Mouse (Mus musculus) forebrain, postnatal 0 days (tissue): ENCODE data around the gene Glipr1l3. TPM values are rescaled to one million over a fixed set of nuclear protein-coding genes. Genes with fewer than 3 reads are reported as not detected.
"Not testable (repeated sequence)": the region's sequence is repeated elsewhere in the genome, so short reads cannot be mapped to it uniquely, and the experiment has no call there.

Source experiments
- ATAC-seq: fragments of 200-750 bp; cut with Nextera tagmentation; 2 replicates; pipeline ENCODE4 v1.8.0; 2017; ENCODE audit warnings: mild to moderate bottlenecking, moderate library complexity
- DNase-seq: peaks from one replicate; pipeline ENCODE4 v3.0.0-alpha.2; 2015
- H3K27ac ChIP-seq: fragments of 300-500 bp; sonication (generic); 2 replicates; pipeline ENCODE4 v1.5.1; 2014; ENCODE audit warnings: low read depth, mild to moderate bottlenecking, antibody characterized with exemption, low read length, moderate library complexity, mixed read lengths
- H3K27me3 ChIP-seq: fragments of 300-500 bp; sonication (generic); 2 replicates; pipeline ENCODE4 v1.6.1; 2014; ENCODE audit warnings: mild to moderate bottlenecking, low read length, mixed read lengths; ENCODE audit not compliant: insufficient read depth
- H3K36me3 ChIP-seq: fragments of 300-500 bp; sonication (generic); 2 replicates; pipeline ENCODE4 v1.6.1; 2014; ENCODE audit warnings: mild to moderate bottlenecking, moderate library complexity; ENCODE audit not compliant: insufficient read depth
- H3K4me1 ChIP-seq: fragments of 300-500 bp; sonication (generic); 2 replicates; pipeline ENCODE4 v1.6.1; 2014; ENCODE audit warnings: antibody characterized with exemption; ENCODE audit not compliant: insufficient read depth
- H3K4me2 ChIP-seq: fragments of 300-500 bp; sonication (generic); 2 replicates; pipeline ENCODE4 v1.6.1; 2014; ENCODE audit warnings: low read depth, mild to moderate bottlenecking, moderate library complexity
- H3K4me3 ChIP-seq: fragments of 300-500 bp; sonication (generic); 2 replicates; pipeline ENCODE4 v1.5.1; 2014; ENCODE audit warnings: low read depth, low read length, mixed read lengths
- H3K9ac ChIP-seq: fragments of 300-500 bp; sonication (generic); 2 replicates; pipeline ENCODE4 v1.6.1; 2014; ENCODE audit warnings: mild to moderate bottlenecking
- H3K9me3 ChIP-seq: fragments of 300-500 bp; sonication (generic); 2 replicates; pipeline ENCODE4 v1.6.1; 2016; ENCODE audit warnings: low read length
- CTCF ChIP-seq: sonication (generic); IDR thresholded peaks from 2 replicates; pipeline ENCODE4 v1.5.1; 2016; ENCODE audit warnings: antibody characterized with exemption, control low read depth, low read depth
- WGBS: fragments of 180-500 bp; shearing (Covaris S2); extraction: QIAGEN DNeasy Blood & Tissue Kit; methylation state at CpG from one replicate; pipeline ENCODE4 v1.1.7; 2014; 5-methylcytosine and 5-hydroxymethylcytosine counted together
- polyA plus RNA-seq: library from polyadenylated mRNA; unstranded; fragments of >200 nt; fragmentation: Nextera tagmentation; extraction: Ambion mirVana; gene quantifications from 2 replicates; pipeline ENCODE4 v1.2.1, GENCODE M21; 2015
- total RNA-seq: library from RNA; depleted of rRNA; stranded (reverse); fragments of >200 nt; gene quantifications from 2 replicates; pipeline ENCODE4 v1.2.3, GENCODE M21; 2014; rRNA removed

The Glipr1l3 gene
- total and polyA plus RNA-seq, 2 experiments from 2014 or later = 0.64 to 1.5 TPM

DNA sequence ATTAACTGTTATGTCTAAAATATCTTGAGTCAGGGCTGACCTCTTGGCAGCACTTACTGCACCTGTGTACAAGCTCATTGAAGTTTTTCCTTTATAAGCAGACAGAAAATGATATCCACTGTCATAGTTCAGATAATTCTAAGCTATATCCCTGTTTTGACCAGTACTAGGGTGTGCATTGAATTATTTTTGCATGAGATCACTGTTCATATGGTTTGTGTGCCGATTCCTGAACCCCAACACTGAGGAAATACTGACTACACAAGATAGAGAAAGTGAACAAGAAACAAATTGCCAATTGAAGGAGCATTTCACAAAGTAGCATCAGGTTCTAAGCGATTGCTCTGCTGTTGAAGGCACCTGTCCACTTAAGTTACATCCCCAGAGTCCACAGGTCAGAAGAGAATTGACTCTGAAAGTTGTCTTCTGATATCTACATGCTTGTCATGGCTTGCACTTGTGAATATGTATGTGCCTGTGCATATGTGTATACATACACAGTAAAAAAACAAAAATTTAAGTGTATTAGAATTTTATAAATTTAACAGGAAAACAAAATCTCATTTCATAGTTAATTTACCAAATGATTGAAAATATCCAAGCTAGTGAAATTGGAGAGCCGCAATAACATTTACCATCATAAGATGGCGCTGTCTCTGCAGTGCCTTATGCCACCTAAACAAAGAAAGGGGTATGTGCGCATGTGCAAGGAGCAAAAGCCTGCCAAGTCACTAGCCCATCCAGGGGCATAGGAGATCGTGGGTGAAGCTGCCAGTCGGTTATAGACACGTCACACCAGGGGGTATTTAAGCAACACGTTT lies 21.9 kb downstream of the Glipr1l3 start:
- peak; percentile 76 for TF ChIP-seq CTCF
- no peaks in the 10 kb centered on the region for H3K36me3 ChIP-seq
- H3K4me2 ChIP-seq = peak overlapping the region; percentile 46
- DNase-seq = peak; percentile 93
- no peaks in the 10 kb centered on the region for H3K27me3 ChIP-seq
- 16% methylated on average over 9 of the region's 9 CpGs for WGBS
- H3K9me3 ChIP-seq = no peaks in the 10 kb centered on the region
- peak; percentile 98 for ATAC-seq
- peak overlapping the region; percentile 31 for H3K4me3 ChIP-seq
- no peaks in the 10 kb centered on the region for H3K4me1 ChIP-seq
- no peak overlapping the region for H3K27ac ChIP-seq
- peak overlapping the region; percentile 52; the same call in 1 of the 2 replicates for H3K9ac ChIP-seq

DNA sequence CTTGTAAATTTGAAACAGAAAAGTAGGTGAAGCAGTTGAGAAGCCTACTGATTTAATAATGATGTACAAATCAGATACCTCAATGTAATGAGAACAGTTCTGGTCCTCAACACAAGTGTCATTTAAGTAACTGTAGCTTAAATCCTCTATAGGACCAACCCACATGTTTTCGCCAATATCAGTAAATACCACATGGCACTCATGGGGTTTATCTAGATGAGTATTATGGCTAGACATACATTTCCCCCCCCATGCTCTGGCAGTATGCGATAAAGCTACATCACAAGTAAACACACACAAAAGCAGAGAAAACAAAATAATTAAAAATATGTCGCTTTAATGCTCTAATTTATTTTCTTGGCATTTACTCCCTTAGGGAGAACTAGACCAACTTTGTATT lies 27.9 kb downstream of the Glipr1l3 start:
- no peak for ATAC-seq
- Histone ChIP-seq H3K36me3 (no peaks in the 10 kb centered on the region), H3K4me3 (no peak overlapping the region), H3K9ac (no peak overlapping the region), H3K27me3 (no peaks in the 10 kb centered on the region), H3K4me2 (no peak overlapping the region), H3K27ac (no peak overlapping the region), H3K4me1 (no peaks in the 10 kb centered on the region), H3K9me3 (no peaks in the 10 kb centered on the region)
- 92% methylated on average over 3 of the region's 3 CpGs for WGBS
- DNase-seq = no peak
- TF ChIP-seq CTCF = no peak

DNA sequence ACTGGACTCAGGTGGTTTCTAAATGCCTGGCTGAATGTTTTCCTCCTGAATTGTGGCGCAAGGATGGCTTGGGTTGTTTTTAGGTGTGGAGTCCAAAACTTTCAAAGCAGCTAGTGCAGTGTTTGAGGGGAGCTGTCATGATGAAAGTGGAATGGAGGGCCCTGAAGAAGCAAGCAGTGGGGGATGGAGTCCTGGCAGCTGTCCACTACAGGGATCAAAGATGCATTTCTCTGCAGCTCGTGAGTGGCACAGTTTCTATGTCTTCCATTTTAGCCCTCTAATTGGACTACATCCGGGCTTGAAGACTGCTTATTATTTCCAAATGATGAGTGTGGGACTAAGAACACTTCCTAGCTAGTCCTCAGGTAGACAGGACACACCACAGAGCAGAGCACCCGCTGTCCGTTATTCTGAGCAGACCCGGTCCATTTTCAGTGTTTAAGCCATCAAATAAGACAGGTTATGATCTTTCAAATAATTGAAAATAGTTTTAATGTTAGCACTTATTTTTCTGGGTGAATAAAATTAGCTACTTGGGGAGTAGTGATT lies 32.4 kb downstream of the Glipr1l3 start:
- 56% methylated on average over 6 of the region's 6 CpGs for WGBS
- H3K36me3 ChIP-seq, H3K27me3 ChIP-seq, H3K27ac ChIP-seq, H3K9me3 ChIP-seq, H3K4me2 ChIP-seq, H3K9ac ChIP-seq, H3K4me1 ChIP-seq, H3K4me3 ChIP-seq, ATAC-seq, DNase-seq: not testable (repeated sequence)

DNA sequence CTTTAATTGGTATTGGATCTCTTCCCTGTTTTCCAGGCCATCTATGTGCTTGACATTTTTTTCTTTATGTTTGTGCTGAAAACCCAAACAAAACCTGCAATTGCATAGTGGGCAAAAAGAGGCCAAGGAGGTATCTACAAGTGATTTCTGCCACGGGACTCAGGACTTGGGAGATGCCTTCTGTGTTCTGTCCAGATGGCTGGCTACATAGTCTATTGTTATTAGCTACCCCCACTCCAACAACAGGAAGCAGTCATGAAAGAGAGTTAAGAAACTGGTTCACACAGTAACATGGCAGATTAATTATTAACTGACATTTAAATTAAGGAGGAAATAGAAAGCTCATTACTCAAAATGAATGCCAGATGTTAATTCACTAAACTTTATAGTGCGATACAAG lies 35.0 kb downstream of the Glipr1l3 start:
- not testable (repeated sequence) for H3K9ac ChIP-seq, ATAC-seq, DNase-seq, H3K36me3 ChIP-seq, H3K4me1 ChIP-seq, H3K9me3 ChIP-seq, H3K4me3 ChIP-seq, H3K27ac ChIP-seq, H3K4me2 ChIP-seq, H3K27me3 ChIP-seq
- 21% methylated on average over 2 of the region's 2 CpGs for WGBS

DNA sequence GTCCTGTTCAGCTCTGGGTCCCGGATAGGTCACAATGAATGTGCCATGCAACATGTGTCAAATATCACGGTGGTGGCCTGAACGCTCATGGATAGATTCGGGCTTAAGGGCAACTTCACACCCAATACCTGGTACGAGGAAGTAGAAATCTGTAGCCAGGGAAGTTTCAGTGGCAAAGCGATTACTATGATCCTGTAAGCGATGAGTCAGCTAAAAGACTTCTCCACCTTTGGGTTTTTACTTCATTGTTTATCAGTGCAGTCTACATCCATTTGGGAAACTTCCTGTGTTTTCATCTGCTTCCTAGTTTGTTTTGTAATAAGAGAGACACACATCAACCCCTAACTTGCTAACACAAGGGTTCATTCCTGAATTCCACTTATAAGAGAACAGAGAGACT lies 49.7 kb downstream of the Glipr1l3 start:
- no peak overlapping the region for H3K4me2 ChIP-seq
- H3K36me3 ChIP-seq = no peaks in the 10 kb centered on the region
- H3K4me1 ChIP-seq = no peaks in the 10 kb centered on the region
- no peaks in the 10 kb centered on the region for H3K9me3 ChIP-seq
- ATAC-seq = no peak
- H3K27me3 ChIP-seq = no peaks in the 10 kb centered on the region
- no peak for DNase-seq
- no peak overlapping the region for H3K27ac ChIP-seq
- no peak for TF ChIP-seq CTCF
- no peak overlapping the region for H3K9ac ChIP-seq
- WGBS = 95% methylated on average over 7 of the region's 7 CpGs
- no peak overlapping the region for H3K4me3 ChIP-seq

DNA sequence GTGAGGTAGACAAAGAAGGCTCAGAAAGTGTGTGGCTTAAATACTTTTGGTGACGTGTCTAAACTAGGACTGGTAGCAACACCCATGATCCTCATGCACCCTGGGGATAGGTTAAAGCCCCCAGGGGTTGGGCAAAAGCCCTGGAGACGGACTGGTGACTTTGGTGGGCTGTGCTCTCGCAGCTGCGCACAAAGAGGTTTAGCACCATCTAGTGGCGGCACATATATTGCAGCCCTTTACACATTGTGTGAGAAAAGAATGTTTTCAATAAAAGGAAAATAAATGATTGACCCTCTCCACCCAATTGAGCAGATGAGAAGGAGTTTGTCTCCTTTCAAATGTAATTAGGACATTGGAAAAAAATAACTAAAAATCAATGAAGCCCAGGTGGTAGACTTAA lies 54.3 kb downstream of the Glipr1l3 start:
- ATAC-seq = not testable (repeated sequence)
- WGBS = 13% methylated on average over 5 of the region's 5 CpGs

More for the DNA sequence above, 54.3 kb downstream of the Glipr1l3 start:
- H3K27me3 ChIP-seq, H3K9ac ChIP-seq, H3K36me3 ChIP-seq, H3K4me1 ChIP-seq, H3K4me3 ChIP-seq, H3K9me3 ChIP-seq, H3K4me2 ChIP-seq, H3K27ac ChIP-seq: not testable (repeated sequence)
- DNase-seq = peak; percentile 35
- peak; percentile 68 for TF ChIP-seq CTCF

Other genes starting within 250 kb of the Glipr1l3 start
- 32.5 and 38.2 TPM in 2 replicates for gene Krr1, start 187.7 kb downstream of the Glipr1l3 start, total RNA-seq
- 30.5 and 30.8 TPM in 2 replicates for gene Krr1, start 187.7 kb downstream of the Glipr1l3 start, polyA plus RNA-seq
- 0.48 and 0.85 TPM in 2 replicates for gene Glipr1, start 157.7 kb downstream of the Glipr1l3 start, total RNA-seq
- 1.9 and 2.0 TPM in 2 replicates for gene Glipr1, start 157.7 kb downstream of the Glipr1l3 start, polyA plus RNA-seq
- gene Glipr1l1, start 100.1 kb downstream of the Glipr1l3 start, total RNA-seq = 0.46 and 0.76 TPM in 2 replicates
- gene Glipr1l1, start 100.1 kb downstream of the Glipr1l3 start, polyA plus RNA-seq = 0.16 and 0.23 TPM in 2 replicates
- gene Glipr1l2, start 77.0 kb downstream of the Glipr1l3 start, total RNA-seq = not detected in 2 replicates
- gene Glipr1l2, start 77.0 kb downstream of the Glipr1l3 start, polyA plus RNA-seq = not detected in 2 replicates
- 0.24 and 0.69 TPM in 2 replicates for gene Caps2, start 3.3 kb upstream of the Glipr1l3 start, total RNA-seq
- 0.36 and 0.59 TPM in 2 replicates for gene Caps2, start 3.3 kb upstream of the Glipr1l3 start, polyA plus RNA-seq
- 14.8 and 17.9 TPM in 2 replicates for gene Kcnc2, start 110.8 kb upstream of the Glipr1l3 start, total RNA-seq
- gene Kcnc2, start 110.8 kb upstream of the Glipr1l3 start, polyA plus RNA-seq = 4.1 and 6.1 TPM in 2 replicates